Mouse (Mus musculus): Measurements from ENCODE around the gene Med14.

Med14 gene

GRCm38 (mm10) chrX:12673054-12673775, 88.7 kb downstream of the Med14 start, which contains the start of gene 1810030O07Rik:
TSS of gene 1810030O07Rik (minus strand) at chrX:12673668.
- peak; percentile 86 for DNase-seq (ENCODE audit: low spot score)

- DNase-seq (ENCODE audit: low spot score): no peak
These were observed 108.0 kb downstream of the Med14 start for GRCm38 (mm10) chrX:12653879-12654278.

GRCm38 (mm10) chrX:12651906-12652305, 110.0 kb downstream of the Med14 start:
- no peak for DNase-seq (ENCODE audit: low spot score)

- no peak for DNase-seq (ENCODE audit: low spot score)
These were observed 116.2 kb downstream of the Med14 start for GRCm38 (mm10) chrX:12645531-12646304.

- no peak for DNase-seq (ENCODE audit: low spot score)
These were observed 116.9 kb downstream of the Med14 start for GRCm38 (mm10) chrX:12644976-12645375.

Measured in yolk sac, embryonic 10.5 days (tissue).